Mouse (Mus musculus) left cerebral cortex, adult 2 months (tissue): ENCODE data around the gene Duoxa1. TPM values are rescaled to one million over a fixed set of nuclear protein-coding genes. Genes with fewer than 3 reads are reported as not detected.
A peak's percentile ranks its signal among the peaks of the same experiment; 100 is the strongest.

Experiments
- DNase-seq, 2 experiments: peaks; one replicate each; pipeline ENCODE4 v3.0.0; 2021 to 2022; ENCODE audit warnings: low spot score in 2 of 2, mixed read lengths in 1 of 2; ENCODE audit errors: extremely low spot score in 1 of 2
- H3K27ac ChIP-seq: fragments of 200-600 bp; 2 replicates; pipeline ENCODE4 v1.8.1; 2022
- H3K4me3 ChIP-seq: fragments of 200-600 bp; 2 replicates; pipeline ENCODE4 v1.8.1; 2022
- CTCF ChIP-seq: fragments of 200-600 bp; IDR thresholded peaks from 2 replicates; pipeline ENCODE4 v1.8.1; 2022; ENCODE audit warnings: antibody characterized with exemption, mild to moderate bottlenecking, moderate library complexity
- intact Hi-C: fragments of 180-260 bp; cut with DNase I; formaldehyde crosslinking; loops from one replicate; pipeline ENCODE4 v1.15.1; 2025
- total RNA-seq, 2 experiments: library from RNA; stranded (reverse); gene quantifications; 2 replicates each; pipeline ENCODE4 v1.2.3; 2021

The Duoxa1 gene
- total RNA-seq, 2 experiments from 2014 or later = not detected

DNA sequence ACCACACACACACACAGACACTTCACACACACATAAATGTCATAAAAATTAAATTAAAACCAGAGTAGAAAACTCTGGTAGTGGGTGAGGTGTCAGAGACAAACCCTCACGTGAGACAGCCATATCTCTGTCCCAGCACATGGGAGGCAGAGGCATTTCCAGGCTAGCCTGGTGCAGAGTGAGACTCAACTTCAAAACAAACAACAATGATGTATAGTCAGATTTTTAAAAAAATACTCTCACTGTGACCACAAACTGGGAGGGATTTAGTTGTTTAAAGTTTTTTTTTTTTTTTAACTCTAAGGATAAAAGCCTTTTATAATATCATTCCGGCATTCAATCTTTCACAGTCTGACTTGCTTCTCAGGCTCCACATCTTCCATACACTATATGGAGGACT is 11.8 kb upstream of the Duoxa1 start:
- intact Hi-C loops = no loop called here
- no peak for TF ChIP-seq CTCF
- H3K27ac ChIP-seq = no peak overlapping the region
- no peak overlapping the region for H3K4me3 ChIP-seq
- DNase-seq = no peak

DNA sequence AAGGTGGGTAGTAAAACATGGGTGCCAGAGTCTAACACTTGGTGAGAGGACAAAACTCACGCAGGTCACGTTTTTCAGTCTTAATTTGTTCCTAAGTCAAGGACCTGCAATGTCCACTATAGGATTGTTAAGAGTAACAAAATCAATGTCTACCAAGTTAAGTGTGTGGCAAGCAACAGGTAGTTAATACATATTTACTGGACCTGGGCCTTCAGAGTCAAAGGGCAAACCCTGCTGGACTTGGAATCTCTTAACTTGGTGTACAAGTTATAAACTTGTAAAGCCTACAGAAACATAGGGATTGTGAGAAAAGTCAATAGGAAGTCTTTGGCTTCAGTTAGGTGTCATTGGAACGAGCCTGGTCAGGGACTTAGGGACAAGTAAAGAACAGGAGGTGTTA is 11.1 kb upstream of the Duoxa1 start:
- no peak for TF ChIP-seq CTCF
- DNase-seq = no peak
- no peak overlapping the region for H3K27ac ChIP-seq
- intact Hi-C loops = no loop called here
- no peak overlapping the region for H3K4me3 ChIP-seq

DNA sequence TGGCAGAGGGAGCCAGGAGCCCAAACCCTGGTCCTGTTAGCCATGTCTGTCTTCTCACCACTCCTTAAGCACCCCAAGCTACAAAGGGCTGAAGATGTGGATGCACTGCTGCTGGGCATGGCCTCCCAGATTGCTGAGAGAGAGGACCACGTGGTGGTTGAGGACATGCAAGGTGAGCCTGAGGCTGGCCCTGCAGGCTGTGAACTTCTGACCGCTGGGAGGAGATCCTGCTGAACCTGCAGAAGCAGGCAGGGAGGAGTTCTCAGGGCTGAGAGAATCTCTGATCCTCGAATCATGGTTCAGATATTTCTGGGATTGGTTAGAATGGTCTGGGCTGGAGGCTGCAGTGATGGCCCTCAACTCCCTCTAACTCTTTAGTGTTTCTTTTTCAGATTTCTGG is 10.4 kb upstream of the Duoxa1 start:
- DNase-seq = no peak
- Histone ChIP-seq H3K4me3 (no peak overlapping the region), H3K27ac (no peak overlapping the region)
- intact Hi-C loops = no loop called here
- TF ChIP-seq CTCF = no peak

DNA sequence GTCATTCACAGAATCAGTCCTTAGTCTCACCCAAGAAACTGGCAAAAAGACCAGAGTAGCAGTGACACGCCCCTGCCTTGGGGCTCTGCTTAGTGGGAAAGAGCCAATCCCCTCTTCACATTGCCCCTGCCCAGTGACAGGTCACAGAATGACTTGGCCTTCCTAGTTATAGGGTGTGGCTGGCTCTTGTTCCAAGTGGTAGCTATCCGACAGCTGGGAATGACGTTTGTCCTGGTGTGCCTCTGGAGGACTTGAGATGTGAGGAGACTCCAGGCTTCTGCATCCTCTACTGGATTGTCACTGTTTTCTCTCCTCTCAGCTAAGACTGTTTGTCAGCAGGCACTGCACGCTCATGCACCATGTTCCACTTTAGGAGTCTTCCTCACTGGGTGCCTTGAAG is 3.9 kb upstream of the Duoxa1 start:
- Histone ChIP-seq H3K27ac (no peak overlapping the region), H3K4me3 (no peak overlapping the region)
- no peak for DNase-seq
- no peak for TF ChIP-seq CTCF
- intact Hi-C loops = no loop called here

DNA sequence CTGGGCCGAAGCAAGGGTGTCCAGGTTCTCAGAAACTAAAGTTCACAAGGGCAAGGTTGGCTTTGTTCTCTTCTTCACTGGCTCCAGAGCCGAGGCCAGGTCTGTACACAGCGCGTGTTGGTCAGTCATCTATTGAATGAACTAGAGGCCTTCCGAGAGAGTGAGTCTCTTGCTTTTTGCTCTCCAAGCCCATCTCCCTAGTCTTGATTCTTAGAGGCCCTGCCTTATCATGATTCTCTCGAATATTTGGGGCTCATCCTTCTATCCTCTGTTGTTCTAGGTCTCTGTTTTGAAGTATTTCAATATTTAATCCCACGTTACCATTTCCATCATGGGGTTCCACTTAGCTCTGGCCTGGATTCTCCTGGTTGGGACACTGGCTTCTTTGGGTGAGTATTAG is 1.8 kb upstream of the Duoxa1 start, which contains the start of gene Duox1:
Duox1 (plus strand) TSS at position 301 of the 400 bp plus-strand sequence.
- Histone ChIP-seq H3K27ac (no peak within 1 kb of the TSS), H3K4me3 (no peak within 1 kb of the TSS)
- no peak for DNase-seq
- TF ChIP-seq CTCF = no peak
- intact Hi-C loops = no loop called here

DNA sequence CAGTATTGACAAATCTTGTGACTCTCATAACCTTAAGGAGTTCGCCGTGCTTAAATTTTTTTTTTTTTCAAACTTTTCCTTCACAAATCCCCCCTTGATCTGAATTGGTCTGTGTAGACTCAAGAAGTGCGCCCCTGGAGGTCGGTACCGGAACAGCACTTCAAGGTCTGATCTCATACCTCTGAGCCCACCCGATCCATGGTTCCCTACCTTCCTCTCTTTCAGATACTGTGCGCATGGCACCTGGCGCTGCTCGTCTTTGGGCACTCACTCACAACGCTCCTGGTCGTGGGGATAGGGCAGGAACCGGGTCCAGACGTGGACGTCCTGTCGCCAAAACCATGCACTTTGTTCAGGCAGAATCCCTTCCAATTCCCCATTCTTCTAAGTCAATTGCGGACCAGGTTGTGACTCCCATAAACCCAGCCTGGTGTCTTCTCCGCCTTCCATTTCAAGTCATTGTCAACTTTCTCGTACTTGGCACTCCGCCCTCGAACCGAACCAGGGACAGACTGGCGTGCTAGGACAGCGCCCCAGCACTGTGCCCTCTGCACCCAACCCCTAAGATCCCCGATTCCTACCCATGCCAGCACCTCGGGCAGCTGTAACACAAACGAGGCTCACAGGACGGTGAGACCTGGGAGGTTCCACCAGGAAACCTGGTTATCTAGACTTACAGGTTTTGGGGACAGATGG is 660 bp downstream of the Duoxa1 start:
- DNase-seq = peak; percentile 25 to 54
- H3K27ac ChIP-seq = no peak overlapping the region
- peak; percentile 81 for TF ChIP-seq CTCF
- intact Hi-C loops = no loop called here
- H3K4me3 ChIP-seq = no peak overlapping the region

DNA sequence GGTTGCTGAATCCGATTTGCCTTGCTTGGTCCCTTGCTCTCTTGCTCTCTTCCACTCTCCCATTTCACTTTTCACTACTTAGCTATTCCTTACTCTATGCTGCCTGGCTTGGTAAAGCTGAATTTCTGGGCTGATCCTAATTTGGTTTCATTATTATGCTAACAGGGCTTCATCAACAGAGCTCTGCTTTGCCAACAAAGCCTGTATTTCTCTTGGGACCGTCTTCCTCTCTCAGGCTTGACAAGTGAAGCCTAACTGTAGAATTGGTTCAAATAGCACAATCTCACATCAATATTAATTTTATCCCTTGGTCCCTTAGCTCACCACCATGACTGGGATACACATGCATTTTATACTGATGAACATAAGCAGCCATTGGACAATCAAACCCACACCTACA is 2.0 kb downstream of the Duoxa1 start:
- TF ChIP-seq CTCF = no peak
- H3K27ac ChIP-seq = no peak overlapping the region
- no peak for DNase-seq
- intact Hi-C loops = no loop called here
- H3K4me3 ChIP-seq = no peak overlapping the region

DNA sequence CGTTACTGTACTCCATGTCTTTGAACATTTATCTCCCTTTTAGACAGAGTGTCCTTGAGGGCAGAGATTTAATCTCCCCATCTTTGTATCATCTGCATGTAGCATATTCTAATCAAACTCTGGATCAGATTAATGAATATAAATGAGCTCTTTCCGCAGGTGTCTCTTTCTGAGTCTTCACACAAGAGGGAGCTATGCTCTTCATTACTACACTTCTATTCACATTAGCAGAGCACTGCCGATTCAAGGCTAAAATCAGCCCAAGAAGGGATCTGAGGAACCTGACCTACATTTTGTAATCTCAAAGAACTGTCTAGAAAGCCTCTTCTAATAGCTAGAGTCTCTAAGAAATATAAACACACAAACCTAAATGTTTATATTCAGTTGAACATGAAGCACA is 3.9 kb downstream of the Duoxa1 start:
- Histone ChIP-seq H3K4me3 (no peak overlapping the region), H3K27ac (no peak overlapping the region)
- DNase-seq = no peak
- TF ChIP-seq CTCF = peak; percentile 27
- intact Hi-C loops = no loop called here

DNA sequence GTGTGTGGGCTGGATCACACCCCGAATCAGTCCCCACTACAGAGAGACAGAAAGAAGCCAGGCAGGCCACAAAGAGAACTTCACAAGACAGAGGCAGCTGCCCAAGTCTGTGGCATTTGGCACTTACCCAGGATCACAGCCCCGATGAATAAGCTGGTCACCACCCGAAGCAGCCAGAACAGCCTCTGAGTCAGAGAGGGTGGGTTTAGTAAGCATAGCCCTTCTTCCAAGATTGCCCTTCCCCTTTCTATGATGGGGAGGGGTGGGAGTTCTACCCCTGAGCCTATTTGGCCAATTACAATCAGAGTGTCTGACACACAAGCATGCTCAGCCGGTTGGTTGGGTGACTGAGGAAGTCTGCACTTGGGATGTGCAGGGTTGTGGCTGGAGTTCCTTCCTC is 7.3 kb downstream of the Duoxa1 start:
- no peak for TF ChIP-seq CTCF
- Histone ChIP-seq H3K4me3 (no peak overlapping the region), H3K27ac (no peak overlapping the region)
- intact Hi-C loops = no loop called here
- DNase-seq = no peak

DNA sequence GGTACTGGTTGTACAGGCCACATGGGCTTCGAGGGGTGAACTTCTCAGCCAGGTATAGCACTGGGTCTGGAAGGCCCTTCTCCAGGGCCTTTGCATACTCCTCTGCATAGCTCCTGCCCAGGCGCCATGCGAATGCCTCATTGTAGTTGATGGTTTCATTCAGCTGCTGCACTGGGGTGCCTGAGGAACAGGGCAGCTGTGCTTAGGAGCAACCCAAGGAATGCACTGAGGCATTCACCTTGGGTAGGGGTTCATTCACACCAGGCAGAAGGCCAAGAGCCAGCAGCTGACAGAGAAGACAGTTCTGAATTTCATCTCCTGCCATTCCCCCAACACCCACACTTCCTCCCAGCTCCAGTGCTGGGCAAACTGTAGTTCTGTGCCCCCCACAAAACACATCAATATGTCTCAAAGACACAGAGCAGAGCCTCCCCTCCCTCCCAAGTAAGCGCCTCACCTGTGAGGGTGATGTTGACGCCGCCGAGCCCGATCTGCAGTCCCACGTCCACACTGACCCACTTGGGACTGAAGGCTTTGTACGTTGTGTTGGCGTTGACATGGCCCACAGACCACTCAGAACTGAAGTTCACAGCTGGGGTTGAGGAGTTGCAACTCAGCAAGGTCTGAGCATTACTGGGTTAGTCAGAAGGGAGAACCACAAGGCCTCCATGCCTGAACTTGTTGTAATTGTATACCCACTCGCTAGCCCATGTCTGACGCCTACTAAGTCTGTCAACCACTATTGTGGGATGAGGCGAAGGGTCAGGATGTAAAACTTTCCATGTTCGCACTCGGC is 8.2 kb downstream of the Duoxa1 start:
- DNase-seq = no peak
- intact Hi-C loops = no loop called here
- no peak for TF ChIP-seq CTCF
- H3K27ac ChIP-seq = no peak overlapping the region
- no peak overlapping the region for H3K4me3 ChIP-seq

DNA sequence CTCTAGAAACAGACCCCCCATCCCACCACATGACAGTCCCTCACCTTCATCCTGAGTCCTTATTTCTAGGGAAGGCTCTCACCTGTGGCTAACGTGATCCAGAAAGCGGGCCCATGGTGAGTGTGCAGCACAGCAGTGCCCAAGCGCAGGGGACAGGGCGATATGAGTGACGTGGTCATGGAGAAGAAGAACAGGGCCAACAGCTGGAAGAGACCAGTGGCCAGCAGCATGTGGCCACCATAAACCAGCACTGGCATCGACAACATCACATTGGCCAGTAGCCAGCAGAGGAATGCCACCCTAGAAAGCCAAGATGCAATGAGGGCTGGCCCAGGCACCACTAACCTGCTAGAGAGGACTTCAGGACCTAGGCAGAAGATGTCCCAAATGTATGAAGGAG is 9.0 kb downstream of the Duoxa1 start:
- Histone ChIP-seq H3K4me3 (no peak overlapping the region), H3K27ac (no peak overlapping the region)
- no peak for TF ChIP-seq CTCF
- intact Hi-C loops = loop anchor here (5.0 kb wide), 3 partner anchors 57 to 232 kb away; no protein-coding TSS in a partner anchor
- DNase-seq = no peak

DNA sequence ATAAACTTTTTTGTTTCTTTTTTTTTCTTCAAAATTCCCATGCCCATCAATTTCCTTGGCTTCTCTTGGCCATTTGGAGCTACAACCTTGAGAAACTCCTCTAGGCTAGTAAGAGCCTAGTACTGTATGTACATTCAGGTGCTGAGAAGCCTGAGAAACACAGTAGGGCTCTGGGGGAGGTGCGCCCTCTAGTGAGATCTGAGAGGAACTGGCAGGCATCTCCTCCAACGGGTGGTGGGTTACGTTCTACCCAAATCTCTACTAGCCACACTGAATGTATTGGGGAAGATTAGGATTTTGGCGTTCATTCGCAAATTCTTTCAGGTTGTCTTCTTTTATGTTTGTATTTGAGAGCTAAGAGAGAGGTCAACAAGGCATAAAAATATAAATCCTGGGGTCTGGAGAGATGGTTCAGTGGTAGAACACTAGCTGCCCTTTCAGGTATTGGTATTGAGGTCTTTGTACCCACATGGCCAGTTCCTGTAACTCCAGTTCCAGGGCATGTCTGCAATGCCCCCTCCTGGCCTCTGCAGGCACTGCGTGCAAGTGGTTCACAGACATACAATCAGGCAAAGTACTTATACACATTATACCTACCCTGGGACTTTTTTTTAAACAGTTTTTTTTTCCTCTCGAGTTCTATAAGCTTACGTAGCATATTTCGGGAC is 10.8 kb downstream of the Duoxa1 start:
- peak; percentile 75 for TF ChIP-seq CTCF
- Histone ChIP-seq H3K27ac (no peak overlapping the region), H3K4me3 (no peak overlapping the region)
- peak; percentile 45 to 54 for DNase-seq
- intact Hi-C loops = loop anchor here (5.0 kb wide), 3 partner anchors 55 to 230 kb away; no protein-coding TSS in a partner anchor
